Mouse (Mus musculus): Measurements from ENCODE around the gene Fbxl13.

Fbxl13 gene

GRCm38 (mm10) chr5:21645439-21646132, at the start of gene Fbxl13, which contains the start of gene Armc10:
Gene Fbxl13, minus strand, starts transcription at chr5:21645634.
Gene Armc10, plus strand, starts transcription at chr5:21645813.
- DNase-seq (ENCODE audit: low read depth, low spot score): peak; percentile 83

DNA sequence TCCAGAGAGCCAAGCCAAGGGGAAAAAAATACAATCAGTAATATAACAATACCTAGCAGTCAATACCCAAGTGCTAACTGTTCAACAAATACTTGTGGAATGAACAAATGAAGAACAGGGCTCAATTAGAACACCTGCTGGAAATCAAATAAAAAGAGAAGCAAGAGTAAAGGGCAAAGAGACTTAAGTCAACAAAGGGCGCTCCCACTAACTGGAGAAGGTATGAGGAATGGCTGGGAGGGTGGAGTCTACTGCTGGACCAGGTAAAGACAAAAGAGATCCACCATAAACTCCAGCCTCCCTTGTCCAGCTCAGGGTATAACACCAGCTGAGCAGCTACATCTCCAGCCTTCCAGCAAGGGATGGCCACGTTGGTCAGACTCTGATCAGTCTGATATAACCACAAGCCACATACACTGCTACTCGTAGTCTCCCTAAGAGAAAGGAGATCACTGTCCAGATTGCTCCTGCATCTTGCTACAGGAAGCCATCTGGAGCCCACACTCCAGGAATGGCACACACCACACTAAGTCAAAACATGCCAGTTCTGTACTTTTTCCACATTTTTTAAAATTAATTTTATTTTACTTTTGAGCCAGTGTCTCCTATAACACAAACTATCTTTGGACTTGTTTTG, 49.5 kb upstream of the Fbxl13 start:
- DNase-seq (ENCODE audit: low read depth, low spot score): no peak

- DNase-seq (ENCODE audit: low read depth, low spot score): no peak
These were observed 48.0 kb upstream of the Fbxl13 start for GRCm38 (mm10) chr5:21693372-21693870.

DNA sequence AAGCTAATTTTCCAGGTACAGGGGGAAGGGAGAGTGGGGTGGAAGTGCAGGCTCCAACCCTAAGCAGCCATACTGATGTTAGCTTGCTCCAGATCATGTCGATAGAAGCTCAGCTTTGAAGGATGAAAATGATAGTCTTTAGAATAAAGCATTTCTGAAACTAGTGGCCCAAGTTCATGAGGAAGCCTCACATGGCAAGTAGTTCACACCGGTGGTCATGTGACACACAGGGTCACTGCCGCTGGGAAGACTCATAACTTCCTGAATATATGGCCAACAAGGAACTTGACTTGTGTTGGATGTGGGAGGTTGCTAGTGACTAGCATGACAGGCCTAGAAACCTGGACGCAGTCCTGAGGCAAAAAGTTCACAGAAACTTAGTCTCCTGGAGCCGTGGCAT, 46.8 kb upstream of the Fbxl13 start:
- no peak for DNase-seq (ENCODE audit: low read depth, low spot score)

GRCm38 (mm10) chr5:21687042-21687441, 41.6 kb upstream of the Fbxl13 start:
- no peak for DNase-seq (ENCODE audit: low read depth, low spot score)

- no peak for DNase-seq (ENCODE audit: low read depth, low spot score)
These were observed 39.6 kb upstream of the Fbxl13 start for GRCm38 (mm10) chr5:21685001-21685400.

DNA sequence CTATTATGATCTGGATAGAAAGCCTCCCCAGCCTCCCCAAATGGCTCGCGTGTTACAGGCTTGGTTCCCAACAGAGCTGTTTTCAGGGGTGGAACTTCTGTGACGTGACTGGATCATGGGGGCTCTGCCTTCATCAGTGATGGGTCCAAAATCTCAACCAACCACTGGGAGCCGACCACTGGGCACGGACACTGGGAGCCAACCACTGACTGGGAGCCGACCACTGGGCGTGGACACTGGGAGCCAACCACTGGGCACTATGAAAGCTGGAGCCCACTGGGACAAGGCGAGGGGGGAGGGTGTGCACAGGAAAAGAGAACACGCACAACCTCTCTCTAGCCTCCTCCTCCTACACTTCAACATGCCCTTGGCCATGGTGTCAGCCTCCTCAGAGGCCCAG, 38.4 kb upstream of the Fbxl13 start:
- no peak for DNase-seq (ENCODE audit: low read depth, low spot score)

DNA sequence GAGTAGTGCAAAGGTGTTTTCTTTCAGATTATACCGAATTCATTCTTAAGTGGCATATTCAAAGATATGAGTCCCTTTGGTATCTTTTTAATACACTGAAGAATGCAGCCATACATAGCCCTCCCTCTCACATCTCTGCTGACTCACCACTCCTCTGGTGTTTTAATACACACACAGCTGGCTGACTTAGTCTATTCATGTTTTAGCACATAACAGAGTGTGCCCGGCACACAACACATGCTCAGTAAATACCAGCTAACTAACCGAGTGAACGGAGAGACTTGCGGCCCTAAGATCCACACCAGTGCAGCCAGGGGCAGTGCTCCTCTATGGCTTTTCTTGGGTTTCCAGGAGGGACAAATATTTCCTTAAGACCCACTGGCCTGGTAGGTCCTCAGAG, 35.5 kb upstream of the Fbxl13 start:
- DNase-seq (ENCODE audit: low read depth, low spot score): no peak

DNA sequence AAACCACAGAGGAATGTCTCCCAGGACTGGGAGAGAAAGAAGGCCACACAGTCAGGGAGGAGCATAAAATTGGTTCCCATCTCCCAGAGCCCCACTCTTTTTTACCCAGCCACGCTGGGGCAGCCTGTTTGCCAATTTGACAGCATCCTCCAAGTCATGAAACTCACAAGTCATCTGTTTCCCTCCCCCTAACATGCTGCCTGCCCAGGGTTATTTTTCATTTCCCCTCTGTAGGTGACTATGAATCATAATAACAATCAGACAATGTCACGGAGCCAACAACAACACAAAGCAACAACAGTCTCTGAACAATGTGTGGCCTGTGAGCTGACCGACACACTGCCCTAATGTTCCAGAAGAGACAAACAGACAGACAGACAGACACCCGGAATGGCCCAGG, 34.6 kb upstream of the Fbxl13 start:
- no peak for DNase-seq (ENCODE audit: low read depth, low spot score)

GRCm38 (mm10) chr5:21678363-21678762, 32.9 kb upstream of the Fbxl13 start:
- no peak for DNase-seq (ENCODE audit: low read depth, low spot score)

GRCm38 (mm10) chr5:21677939-21678338, 32.5 kb upstream of the Fbxl13 start:
- no peak for DNase-seq (ENCODE audit: low read depth, low spot score)

DNA sequence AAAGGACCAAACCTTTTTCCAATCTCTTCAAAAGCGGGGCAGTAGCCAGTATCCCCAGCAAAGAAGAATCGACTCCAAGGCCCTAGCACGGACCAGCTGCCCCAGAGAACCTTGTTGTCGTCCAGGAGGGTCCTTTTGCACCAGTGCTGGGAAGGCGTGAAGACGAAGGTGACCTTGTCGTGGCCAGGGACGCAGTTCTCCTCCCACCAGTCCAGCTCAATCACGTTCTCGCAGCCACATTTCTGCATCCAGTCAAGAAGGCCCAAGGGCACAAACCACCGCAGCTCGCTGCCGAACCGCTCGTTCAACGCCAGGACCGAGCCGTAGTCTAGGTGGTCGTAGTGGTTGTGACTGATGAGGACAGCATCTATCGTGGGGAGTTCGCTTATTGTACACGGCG, 30.1 kb upstream of the Fbxl13 start:
- no peak for DNase-seq (ENCODE audit: low read depth, low spot score)

GRCm38 (mm10) chr5:21675019-21675418, 29.6 kb upstream of the Fbxl13 start:
- no peak for DNase-seq (ENCODE audit: low read depth, low spot score)

- DNase-seq (ENCODE audit: low read depth, low spot score): no peak
These were observed 28.3 kb upstream of the Fbxl13 start for GRCm38 (mm10) chr5:21673742-21674141.

DNA sequence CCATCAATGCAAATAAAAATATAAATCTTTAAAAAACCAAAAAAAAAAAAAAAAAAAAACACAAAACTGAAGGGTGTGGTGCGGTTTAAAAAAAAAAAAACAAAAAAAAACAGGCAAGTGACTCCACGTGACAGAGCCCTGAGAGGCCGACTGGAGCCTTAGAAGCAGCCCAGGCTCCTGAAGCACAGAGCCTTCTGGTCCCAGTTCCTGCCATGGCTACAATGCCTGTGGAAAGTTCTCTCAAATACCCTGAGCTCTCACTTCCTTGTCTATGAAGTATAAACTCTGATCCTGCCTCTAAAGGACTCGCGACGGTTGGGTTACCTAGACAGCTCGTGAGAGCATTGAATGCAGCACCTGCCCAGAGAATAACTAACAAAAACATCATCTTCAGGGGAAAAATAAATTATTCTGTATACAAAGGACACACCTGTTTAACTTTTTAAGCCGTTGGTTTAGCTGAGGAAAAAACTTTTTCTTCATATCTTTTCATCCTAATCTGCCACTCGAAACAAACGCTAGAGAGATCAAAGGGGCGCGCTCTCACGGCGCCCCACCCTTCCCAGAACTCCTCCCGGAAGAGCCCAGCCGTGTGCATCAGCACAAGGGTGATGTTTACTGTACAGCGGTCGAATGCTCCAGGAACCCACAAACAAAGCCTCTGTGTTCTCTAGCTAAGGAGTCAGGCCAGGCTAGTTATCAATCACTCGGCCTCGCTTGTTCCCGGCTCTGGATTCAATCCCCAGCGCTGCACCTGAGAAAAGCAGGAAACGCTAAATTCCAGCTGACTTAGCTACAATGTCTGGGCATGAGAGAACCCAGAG, 27.6 kb upstream of the Fbxl13 start:
- DNase-seq (ENCODE audit: low read depth, low spot score): no peak

GRCm38 (mm10) chr5:21669307-21669706, 23.9 kb upstream of the Fbxl13 start:
- DNase-seq (ENCODE audit: low read depth, low spot score): no peak

DNA sequence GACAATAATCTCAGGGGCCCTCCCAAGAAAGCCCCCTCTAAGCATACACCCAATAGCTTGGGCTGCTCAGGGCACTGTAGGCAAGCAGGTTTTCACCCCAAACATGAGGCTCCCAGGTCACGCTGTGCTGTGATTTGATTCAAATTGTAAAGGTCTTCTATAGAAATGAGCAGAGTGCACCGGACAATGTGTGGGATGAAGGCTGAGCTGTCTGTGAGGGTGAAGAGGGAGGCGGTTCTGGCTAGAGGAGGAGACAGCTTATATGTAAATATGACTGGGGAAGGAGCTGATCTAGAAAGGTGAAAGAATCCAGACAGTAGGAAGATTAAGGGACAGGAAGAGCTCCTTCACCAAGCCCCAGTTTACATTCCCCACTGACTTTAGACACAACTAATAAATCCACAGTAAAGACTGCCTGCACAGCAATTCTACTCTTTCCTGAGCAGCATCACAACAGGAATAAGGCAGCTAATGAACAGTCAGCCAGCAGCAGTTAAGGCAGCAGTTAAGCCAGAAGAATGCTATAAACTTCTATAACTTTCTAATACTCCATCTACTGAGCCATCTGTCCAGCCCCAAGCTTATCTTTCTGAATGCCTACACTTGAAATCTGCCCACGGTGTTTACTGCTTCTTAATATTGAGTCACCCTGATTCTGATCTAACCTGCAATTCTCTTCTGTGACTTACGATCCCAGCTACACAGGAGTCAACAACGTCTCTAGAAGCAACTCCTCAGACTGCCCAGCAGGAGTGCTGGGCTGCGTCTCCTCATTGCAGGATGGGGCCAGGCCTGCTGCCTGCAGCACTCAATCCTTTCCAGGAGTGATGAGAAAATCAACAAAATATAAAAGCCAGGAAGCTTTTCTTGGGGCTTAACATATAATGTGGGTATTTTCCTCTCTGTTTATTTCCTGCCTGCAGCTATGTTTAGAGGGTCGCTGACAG, 22.0 kb upstream of the Fbxl13 start:
- no peak for DNase-seq (ENCODE audit: low read depth, low spot score)

DNA sequence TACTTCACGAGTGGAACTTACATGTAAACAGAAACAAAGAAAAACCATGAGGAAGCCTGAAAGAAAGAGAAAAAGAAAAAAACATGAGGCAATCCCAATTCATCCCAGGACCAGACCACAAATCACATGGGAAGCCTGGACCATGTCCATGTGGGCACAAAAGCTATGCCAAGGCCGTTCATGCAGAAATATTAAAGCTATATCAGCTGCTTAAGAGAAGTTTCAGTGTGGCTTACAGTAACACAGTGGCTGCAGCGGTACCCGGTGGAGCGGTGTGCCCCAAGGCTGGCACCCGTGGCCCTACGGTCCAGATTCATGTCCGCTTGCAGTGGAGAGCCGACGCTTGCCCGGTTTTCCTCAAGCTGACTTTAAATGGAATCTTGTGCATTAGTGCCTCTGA, 17.6 kb upstream of the Fbxl13 start:
- DNase-seq (ENCODE audit: low read depth, low spot score): no peak

DNA sequence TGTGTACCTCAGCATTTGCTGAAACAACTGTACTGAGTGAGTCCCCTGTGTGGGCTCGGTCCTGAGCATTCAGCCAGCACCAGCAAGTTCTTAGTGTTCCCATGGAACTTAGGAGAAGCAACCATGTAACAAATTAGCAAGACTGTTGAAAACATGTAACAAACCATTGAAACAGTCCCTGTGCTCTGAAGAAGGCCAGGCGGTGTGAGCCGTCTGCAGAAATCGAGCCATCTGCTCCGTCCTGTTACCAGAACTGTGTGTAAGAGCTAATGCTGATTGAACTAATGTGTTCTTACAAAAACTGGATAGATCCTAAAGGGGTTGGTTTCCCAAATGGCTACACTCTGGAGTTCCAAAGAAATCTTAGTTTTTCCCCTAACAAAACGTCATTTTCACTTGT, 15.4 kb upstream of the Fbxl13 start:
- DNase-seq (ENCODE audit: low read depth, low spot score): no peak

GRCm38 (mm10) chr5:21658623-21659395, 13.4 kb upstream of the Fbxl13 start:
- DNase-seq (ENCODE audit: low read depth, low spot score): peak; percentile 45
